Mouse (Mus musculus) olfactory bulb, adult 2 months (tissue): ENCODE measurements at regions not wholly inside any gene's neighbourhood (a gene's known extent, or its start where the extent isn't known, plus 50 kb on each side); places are given as distances from the start of the nearest gene placed in this dataset.

ENCODE experiments used
- CTCF ChIP-seq: fragments of 200-500 bp; IDR thresholded peaks from 2 replicates; pipeline ENCODE4 v1.5.1; 2012; ENCODE audit warnings: low read depth, mild to moderate bottlenecking, low read length, moderate library complexity; ENCODE audit not compliant: insufficient read depth
- POLR2A ChIP-seq: fragments of 200-500 bp; IDR thresholded peaks from 2 replicates; pipeline ENCODE4 v1.6.1; 2012; ENCODE audit warnings: mild to moderate bottlenecking, low read depth, low read length, moderate library complexity; ENCODE audit not compliant: insufficient read depth

GRCm38 (mm10) chr6:53218871-53219286 is 68.2 kb upstream of the Creb5 start:
- TF ChIP-seq CTCF (no peak), POLR2A (no peak)
